Mouse (Mus musculus): ENCODE results near the gene Zfp213. TPM values are rescaled to one million over a fixed set of nuclear protein-coding genes. Genes with fewer than 3 reads are reported as not detected.
A peak's percentile ranks its signal among the peaks of the same experiment; 100 is the strongest.

Gene Zfp213
- total and polyA plus RNA-seq, 3 experiments, result 3.0 to 3.8 TPM; not detected in 1

GRCm38 (mm10) chr17:23570017-23570416, 6.0 kb upstream of the Zfp213 start:
- Histone ChIP-seq H3K27me3 (ENCODE audit: control insufficient read depth in 1 of 2, insufficient read depth in 2 of 2, low read length in 2 of 2) (no peaks in the 10 kb centered on the region), H3K9me3 (replicated peaks; ENCODE audit: insufficient read depth, low read length) (no peaks in the 10 kb centered on the region), H3K79me2 (ENCODE audit: control insufficient read depth, insufficient read depth, low read length, poor library complexity) (no peaks in the 10 kb centered on the region), H3K4me1 (ENCODE audit: control insufficient read depth in 1 of 2, insufficient read depth in 2 of 2, low read length in 2 of 2) (peaks cover 0 to 3% of the 10 kb centered on the region in 2 experiments; a peak in 1 of 4 replicates), H3K27ac (ENCODE audit: control insufficient read depth, low read depth, low read length) (no peak overlapping the region), H3K9ac (ENCODE audit: control insufficient read depth, low read depth, low read length, poor library complexity, severe bottlenecking) (no peak overlapping the region), H3K4me3 (ENCODE audit: control insufficient read depth in 1 of 2, insufficient read depth in 1 of 2, low read depth in 2 of 2, low read length in 2 of 2) (no peak overlapping the region), H3K36me3 (ENCODE audit: control insufficient read depth in 1 of 2, insufficient read depth in 2 of 2, low read length in 2 of 2) (peaks cover 0 to 5% of the 10 kb centered on the region in 2 experiments; a peak in 1 of 4 replicates)
- no peak for TF ChIP-seq POLR2A (IDR thresholded peaks at IDR 0.05; ENCODE audit: control insufficient read depth in 1 of 2, insufficient read depth in 1 of 2, low read depth in 1 of 2, low read length in 2 of 2, poor library complexity in 1 of 2)
- no peak for TF ChIP-seq GABPA (IDR thresholded peaks at IDR 0.05; ENCODE audit: low read depth, low read length)
- no peak for TF ChIP-seq KAT2A (conservative IDR thresholded peaks at IDR 0.05; ENCODE audit: low read depth, low read length)
- no peak for TF ChIP-seq MYB (IDR thresholded peaks at IDR 0.05; ENCODE audit: low read depth, low read length)
- peak; percentile 71 for TF ChIP-seq SMC3 (IDR thresholded peaks at IDR 0.05; ENCODE audit: low read depth, low read length)
- TF ChIP-seq ETS1 (IDR thresholded peaks at IDR 0.05; ENCODE audit: low read depth, low read length), result no peak
- no peak for TF ChIP-seq HCFC1 (IDR thresholded peaks at IDR 0.05; ENCODE audit: low read depth, low read length)
- no peak for TF ChIP-seq CHD2 (IDR thresholded peaks at IDR 0.05; ENCODE audit: low read length)
- TF ChIP-seq USF1 (IDR thresholded peaks at IDR 0.05; ENCODE audit: low read depth, low read length), result no peak
- TF ChIP-seq RCOR1 (IDR thresholded peaks at IDR 0.05; ENCODE audit: low read depth, low read length), result no peak
- no peak for TF ChIP-seq GATA1 (IDR thresholded peaks at IDR 0.05; ENCODE audit: low read depth, low read length)
- peak; percentile 57 for TF ChIP-seq RAD21 (IDR thresholded peaks at IDR 0.05; ENCODE audit: low read depth, low read length)
- no peak for TF ChIP-seq CHD1 (IDR thresholded peaks at IDR 0.05; ENCODE audit: low read depth, low read length)
- TF ChIP-seq ZC3H11A (IDR thresholded peaks at IDR 0.05; ENCODE audit: low read depth, low read length), result peak; percentile 42; the same call in 1 of the 2 replicates
- no peak for TF ChIP-seq POLR2AphosphoS5 (IDR thresholded peaks at IDR 0.05; ENCODE audit: borderline replicate concordance, low read depth, low read length)
- TF ChIP-seq E2F4 (IDR thresholded peaks at IDR 0.05; ENCODE audit: borderline replicate concordance, low read depth, low read length), result no peak
- no peak for TF ChIP-seq MAX (IDR thresholded peaks at IDR 0.05; ENCODE audit: low read length)
- TF ChIP-seq EP300 (IDR thresholded peaks at IDR 0.05; ENCODE audit: low read depth in 1 of 2, low read length in 2 of 2), result no peak
- no peak for TF ChIP-seq NELFE (IDR thresholded peaks at IDR 0.05; ENCODE audit: low read depth, low read length)
- TF ChIP-seq MAZ (IDR thresholded peaks at IDR 0.05; ENCODE audit: low read depth, low read length), result no peak
- TF ChIP-seq JUND (IDR thresholded peaks at IDR 0.05; ENCODE audit: low read depth, low read length), result no peak
- TF ChIP-seq TAL1 (IDR thresholded peaks at IDR 0.05; ENCODE audit: low read length), result no peak
- TF ChIP-seq ZKSCAN1 (IDR thresholded peaks at IDR 0.05; ENCODE audit: low read depth, low read length), result no peak
- no peak for TF ChIP-seq TBP (IDR thresholded peaks at IDR 0.05; ENCODE audit: low read depth, low read length)
- TF ChIP-seq USF2 (IDR thresholded peaks at IDR 0.05; ENCODE audit: borderline replicate concordance in 1 of 2, insufficient read depth in 1 of 2, low read depth in 1 of 2, low read length in 2 of 2), result no peak
- TF ChIP-seq SIN3A (IDR thresholded peaks at IDR 0.05; ENCODE audit: low read length), result no peak
- no peak for TF ChIP-seq MEF2A (IDR thresholded peaks at IDR 0.05; ENCODE audit: extremely low read depth, insufficient replicate concordance, low read depth, low read length, poor library complexity, severe bottlenecking)
- no peak for TF ChIP-seq MAFK (IDR thresholded peaks at IDR 0.05; ENCODE audit: borderline replicate concordance, low read depth, low read length)
- TF ChIP-seq CTCF (IDR thresholded peaks at IDR 0.05 in 2 of 3, conservative IDR thresholded peaks at IDR 0.05 in 1 of 3; ENCODE audit: control insufficient read depth in 1 of 3, insufficient read depth in 1 of 3, low read depth in 2 of 3, low read length in 3 of 3, poor library complexity in 1 of 3, severe bottlenecking in 1 of 3), result peak; percentile 26 to 65 (median 52); a peak in 5 of 6 replicates
- peak; percentile 56 for DNase-seq (ENCODE audit: low read depth, low spot score)

Data from MEL (cell line).